Mouse (Mus musculus): ENCODE measurements around the gene Sbno1.

The Sbno1 gene

DNA sequence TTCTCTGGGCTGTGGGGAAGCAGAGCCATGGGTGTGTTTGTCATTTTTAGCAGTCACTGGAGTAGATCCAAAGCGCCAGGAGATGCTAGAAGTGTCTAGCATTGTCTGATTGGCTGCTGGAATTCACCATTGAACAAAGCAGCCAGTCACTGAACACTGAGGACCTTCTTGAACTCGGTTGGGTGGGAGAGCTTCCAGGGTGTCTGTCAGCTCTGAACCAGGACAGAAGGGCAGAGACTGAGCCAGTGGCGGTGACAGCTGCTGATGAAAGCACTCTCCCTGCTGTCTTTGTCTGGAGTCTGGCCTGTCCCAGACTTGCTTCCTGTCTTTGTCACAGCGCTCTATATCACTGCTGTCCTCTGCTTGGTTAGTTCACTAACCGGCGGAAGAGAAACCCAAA lies 91.4 kb downstream of the Sbno1 start:
- no peak for DNase-seq (ENCODE audit: low spot score)

DNA sequence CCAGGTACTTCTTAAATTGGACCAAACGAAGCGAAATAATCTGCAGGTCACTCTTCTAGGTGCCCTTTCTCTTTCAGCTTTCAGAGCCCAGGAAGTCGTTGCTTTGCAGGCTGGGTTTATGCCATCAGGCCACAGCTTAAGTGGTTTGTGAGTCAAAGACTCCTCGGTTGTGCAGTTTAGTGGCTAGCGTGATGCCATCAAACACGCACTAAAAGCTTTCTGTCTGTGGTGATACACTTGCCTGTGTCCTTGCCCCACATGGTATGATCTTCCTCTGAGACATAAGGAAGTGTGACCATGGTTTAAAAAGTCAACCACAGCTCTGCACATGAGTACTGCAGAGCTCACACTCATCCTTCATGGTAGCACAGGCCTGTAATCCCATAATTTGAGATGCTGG lies 95.7 kb downstream of the Sbno1 start:
- no peak for DNase-seq (ENCODE audit: low spot score)

DNA sequence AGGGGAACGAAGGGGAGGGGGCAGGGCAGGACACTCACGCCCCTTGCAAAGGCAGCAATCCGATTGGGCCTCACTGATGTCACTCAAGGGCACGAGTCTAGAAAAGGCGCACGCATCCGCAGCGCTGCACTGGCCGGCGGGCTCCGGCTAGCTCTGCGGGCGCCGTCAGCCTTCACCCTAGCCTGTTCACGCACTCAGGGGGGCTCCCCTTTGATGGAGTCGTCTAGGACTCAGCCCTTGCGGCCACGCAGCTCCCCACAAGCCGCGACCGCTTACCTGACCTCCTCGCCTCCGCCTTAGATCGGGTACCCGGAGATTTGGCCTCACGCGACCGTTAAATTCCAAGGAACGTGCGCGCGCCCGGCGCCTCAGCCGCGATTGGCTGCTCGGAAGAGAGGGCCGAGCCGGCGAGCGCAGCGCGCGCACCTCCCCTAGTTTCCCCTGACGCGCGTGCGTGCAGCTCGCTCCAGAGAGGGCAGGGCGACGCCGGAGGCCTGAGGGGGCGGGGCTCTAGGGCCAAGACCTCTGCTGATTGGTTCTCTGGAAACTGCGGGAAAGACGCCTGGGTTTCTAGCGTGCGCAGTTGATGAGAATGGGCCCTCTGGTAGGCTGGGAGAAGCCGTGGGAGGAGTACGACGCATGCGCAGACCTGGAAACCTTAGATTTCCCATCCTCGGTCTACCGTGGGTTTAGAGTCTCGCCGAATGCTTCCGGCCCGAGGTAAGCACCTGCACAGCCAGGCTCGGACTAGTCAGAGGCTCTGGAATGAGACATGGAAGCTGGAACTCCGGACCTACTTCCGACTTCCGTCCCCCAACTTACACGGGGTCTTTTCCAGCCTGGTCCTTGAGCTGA lies 98.1 kb downstream of the Sbno1 start, which contains the start of the genes Mphosph9 and 2810006K23Rik:
TSS of gene Mphosph9 (minus strand) at position 463 of the 855 bp plus-strand sequence.
TSS of gene 2810006K23Rik (plus strand) at position 580 of the 855 bp plus-strand sequence.
- DNase-seq (ENCODE audit: low spot score): peak; percentile 99

DNA sequence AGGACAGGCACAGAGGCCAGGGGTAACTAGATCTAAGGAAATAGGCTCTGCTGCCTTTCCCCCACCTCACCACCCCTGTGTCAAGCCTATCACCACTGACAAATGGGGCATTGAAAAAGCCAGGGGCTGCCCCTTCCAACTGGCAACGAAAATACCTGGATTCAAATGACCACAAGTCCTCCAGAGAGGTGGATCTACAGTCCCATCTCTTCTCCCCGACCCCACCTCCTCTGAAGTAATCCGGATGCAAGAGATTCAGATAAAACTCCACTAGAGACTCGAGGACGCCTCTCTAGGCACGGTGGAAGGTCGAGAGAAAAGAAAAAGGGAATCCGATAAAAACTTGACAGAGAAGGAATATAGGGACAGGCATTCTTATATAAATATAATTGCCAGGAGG lies 99.0 kb downstream of the Sbno1 start:
- DNase-seq (ENCODE audit: low spot score): no peak
